Mouse (Mus musculus) kidney, postnatal 14 days (tissue): Measurements from ENCODE around the gene Tmem258.
A peak's percentile ranks its signal among the peaks of the same experiment; 100 is the strongest.
"Not testable (repeated sequence)": the region's sequence is repeated elsewhere in the genome, so short reads cannot be mapped to it uniquely, and the experiment has no call there.

ENCODE experiments used
- DNase-seq: peaks from one replicate; pipeline ENCODE4 v3.0.0; 2022; ENCODE audit warnings: mixed read lengths

Tmem258 gene

DNA sequence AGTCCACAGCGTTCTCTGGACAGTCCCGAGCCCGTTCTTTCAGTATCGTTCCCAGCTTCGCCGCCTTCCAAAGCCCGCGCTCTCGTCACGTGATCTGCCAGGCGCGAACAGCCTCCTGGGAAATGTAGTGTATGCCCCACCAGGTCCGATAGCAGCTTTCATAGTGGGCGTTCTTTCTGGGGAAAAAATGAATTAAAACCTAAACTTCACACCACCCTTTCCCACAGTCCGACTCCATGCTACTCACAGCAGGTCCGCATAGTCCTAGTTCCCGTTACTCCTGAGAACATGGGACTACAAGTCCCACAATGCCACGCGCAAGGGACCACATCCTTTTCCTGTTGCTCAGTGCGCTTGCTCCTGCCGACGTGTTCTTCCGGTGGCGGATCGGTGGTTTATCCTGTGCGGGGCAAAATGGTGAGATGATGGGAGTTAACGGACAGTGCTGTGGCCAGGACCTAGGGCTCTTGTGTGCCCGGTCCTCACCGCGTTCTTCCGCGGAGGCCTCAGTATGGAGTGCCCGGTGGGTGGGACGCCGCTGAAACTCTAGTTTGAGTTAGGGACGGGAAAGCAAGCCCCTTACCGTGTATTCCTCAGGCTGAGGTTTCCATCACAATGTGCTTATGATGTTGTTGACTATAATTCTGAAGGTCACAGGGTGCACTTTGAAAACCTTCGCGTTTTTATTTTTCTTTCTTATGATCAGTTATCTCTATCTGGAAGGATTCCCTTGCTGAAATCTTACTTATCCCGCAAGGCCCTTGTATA is at the start of gene Tmem258, which contains the start of gene Fen1:
Tmem258 (plus strand) TSS at position 167 of the 768 bp plus-strand sequence.
Fen1 (minus strand) TSS at position 322 of the 768 bp plus-strand sequence.
- DNase-seq, result peak; percentile 92

- DNase-seq, result no peak
Measured at GRCm38 (mm10) chr19:10157725-10158124, 46.1 kb upstream of the Tmem258 start.

DNA sequence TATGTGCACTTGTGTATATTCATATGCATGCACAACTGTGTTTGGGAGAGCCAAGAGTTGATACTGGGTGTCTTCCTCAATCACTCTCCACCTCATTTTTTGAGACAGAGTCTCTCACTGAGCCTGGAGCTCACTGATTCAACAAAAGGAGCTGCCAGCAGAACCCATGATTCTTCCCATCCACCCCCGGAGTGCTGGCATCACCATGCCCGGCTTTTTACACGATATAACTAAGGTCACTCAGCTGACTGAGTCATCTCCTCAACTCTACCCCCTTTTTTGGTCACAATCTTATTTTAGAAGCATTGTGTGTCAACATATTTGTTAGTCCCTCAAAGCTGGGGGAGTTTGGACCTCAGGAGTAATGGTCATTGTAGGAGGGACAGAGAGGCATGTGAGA is 39.9 kb upstream of the Tmem258 start:
- no peak for DNase-seq

- DNase-seq, result not testable (repeated sequence)
Measured at GRCm38 (mm10) chr19:10165928-10166327, 37.9 kb upstream of the Tmem258 start.

DNA sequence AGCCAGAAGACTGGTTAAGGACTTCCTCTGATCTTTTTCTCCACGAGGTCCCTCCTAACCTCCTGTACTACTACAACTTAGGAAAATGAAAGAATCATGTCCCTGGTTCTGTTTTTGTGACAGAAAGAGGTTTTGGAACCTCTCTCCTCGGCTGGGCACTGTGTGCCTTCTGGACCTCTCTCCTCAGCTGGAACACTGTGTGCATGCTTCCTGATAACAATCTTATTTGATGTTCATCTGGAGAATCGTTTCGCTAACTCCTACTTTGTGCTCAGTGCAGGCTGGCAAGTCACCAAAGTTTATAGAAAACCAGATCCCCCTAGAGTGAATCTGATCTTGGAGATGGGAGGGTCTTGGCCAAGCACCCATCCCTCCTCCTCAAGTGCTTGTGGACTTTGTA is 36.7 kb upstream of the Tmem258 start:
- DNase-seq, result no peak

DNA sequence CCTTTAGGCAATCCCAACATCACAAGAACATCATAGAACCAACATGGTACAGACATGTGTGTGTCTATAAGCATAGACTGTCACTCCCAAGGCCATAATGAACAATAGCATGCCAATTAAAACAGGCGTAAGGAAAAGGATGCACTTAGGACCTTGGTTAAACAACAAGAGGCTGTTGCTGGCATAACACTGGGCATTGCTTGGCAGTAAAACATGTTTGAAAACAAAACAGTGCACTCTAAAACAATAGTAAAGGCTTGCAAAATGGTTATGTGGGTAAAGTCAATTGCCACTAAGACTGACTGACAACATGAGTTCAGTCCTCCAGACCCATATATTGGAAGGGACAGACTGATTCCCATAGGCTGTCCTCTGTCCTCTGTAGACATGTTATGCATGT is 35.9 kb upstream of the Tmem258 start:
- DNase-seq, result no peak

GRCm38 (mm10) chr19:10168441-10168840 is 35.4 kb upstream of the Tmem258 start:
- no peak for DNase-seq

DNA sequence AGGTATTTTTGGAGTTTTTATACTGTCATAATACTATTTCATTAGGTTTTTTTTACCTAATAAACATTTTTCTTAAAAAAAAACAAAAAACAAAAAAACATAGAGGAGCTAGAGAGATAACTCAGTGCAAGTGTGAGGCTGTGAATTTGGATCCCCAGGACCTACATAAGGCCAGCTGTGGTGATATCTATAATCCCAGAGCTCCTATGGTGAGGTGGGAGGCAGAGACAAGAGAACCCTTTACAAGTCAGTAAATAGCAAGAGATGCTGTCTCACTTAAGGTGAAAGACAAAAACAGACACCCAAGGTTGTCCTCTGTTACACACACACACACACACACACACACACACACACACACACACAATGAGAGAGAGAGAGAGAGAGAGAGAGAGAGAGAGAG is 34.6 kb upstream of the Tmem258 start:
- DNase-seq, result no peak

DNA sequence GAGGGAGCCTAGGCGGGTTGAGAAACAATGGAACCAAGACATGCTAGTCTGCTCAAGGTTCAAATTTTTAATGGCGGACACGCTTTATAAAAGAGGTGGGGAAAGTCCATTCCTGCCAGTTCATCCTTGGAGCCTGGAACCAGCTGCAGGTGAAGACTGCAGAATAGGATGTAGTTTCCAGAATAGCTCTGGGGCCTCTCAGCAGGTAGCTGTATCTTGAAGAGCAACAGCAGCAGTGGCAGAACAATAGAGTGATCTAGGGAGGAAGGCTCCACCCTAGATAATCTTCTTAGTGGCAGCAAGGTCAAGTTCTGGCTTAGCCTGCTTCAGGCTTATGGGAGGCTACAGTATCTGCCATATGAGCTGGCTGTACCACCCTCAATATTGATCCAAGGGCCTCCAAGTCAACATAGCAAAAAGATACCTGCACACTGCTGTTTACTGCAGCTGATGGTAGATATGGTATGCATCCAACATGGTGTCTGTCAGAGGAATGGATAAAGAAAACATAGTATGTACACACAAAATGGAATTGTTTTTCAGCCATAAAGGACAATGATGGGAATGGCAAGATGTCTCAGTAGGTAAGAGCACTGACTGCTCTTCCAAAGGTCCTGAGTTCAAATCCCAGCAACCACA is 34.0 kb upstream of the Tmem258 start:
- not testable (repeated sequence) for DNase-seq

DNA sequence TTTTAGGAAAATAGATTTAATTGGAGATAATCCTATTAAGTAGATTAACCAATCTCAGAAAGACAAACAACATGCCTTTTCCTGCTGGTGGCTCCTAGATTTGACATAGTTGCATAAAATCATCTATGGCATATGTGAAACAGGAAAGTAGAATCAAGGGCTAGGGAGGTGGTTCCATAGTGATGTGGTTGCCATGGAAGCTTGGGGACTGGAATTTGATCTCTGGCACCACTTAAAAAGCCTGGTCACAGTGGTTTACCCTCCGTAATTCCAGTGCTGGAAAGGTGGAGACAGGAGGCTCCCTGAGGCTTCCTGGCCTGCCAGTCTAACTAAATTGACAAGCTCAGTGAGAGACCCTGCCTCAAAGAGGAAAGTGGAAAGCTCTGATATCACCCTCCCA is 33.3 kb upstream of the Tmem258 start:
- DNase-seq, result no peak

DNA sequence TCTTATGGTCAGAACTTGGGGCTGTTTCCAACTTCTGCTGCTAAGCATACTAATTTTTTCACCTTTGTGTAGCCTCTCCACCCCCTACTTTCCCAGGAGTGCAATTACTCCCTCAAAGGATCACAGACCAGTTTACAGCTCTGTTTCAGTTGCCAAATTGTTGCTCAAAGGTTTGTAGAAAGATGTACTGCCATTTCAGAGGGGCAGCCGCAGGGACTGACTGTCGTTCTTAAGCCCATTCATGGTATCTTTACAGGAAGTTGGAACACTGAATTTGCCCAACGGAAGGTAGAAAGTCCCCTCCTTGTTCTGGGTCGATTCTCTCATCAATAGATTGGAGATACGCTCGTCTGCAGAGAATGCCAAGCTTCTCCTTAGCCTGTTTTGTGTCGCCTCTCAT is 32.5 kb upstream of the Tmem258 start:
- DNase-seq, result no peak

- DNase-seq, result no peak
Measured at GRCm38 (mm10) chr19:10171846-10172245, 32.0 kb upstream of the Tmem258 start.

GRCm38 (mm10) chr19:10173116-10173718 is 30.6 kb upstream of the Tmem258 start:
- no peak for DNase-seq

- DNase-seq, result no peak
Measured at GRCm38 (mm10) chr19:10173844-10174539, 29.8 kb upstream of the Tmem258 start.

GRCm38 (mm10) chr19:10174956-10175355 is 28.9 kb upstream of the Tmem258 start:
- DNase-seq, result no peak

GRCm38 (mm10) chr19:10176477-10176876 is 27.3 kb upstream of the Tmem258 start:
- DNase-seq, result no peak

GRCm38 (mm10) chr19:10176941-10177372 is 26.9 kb upstream of the Tmem258 start:
- peak; percentile 35 for DNase-seq

DNA sequence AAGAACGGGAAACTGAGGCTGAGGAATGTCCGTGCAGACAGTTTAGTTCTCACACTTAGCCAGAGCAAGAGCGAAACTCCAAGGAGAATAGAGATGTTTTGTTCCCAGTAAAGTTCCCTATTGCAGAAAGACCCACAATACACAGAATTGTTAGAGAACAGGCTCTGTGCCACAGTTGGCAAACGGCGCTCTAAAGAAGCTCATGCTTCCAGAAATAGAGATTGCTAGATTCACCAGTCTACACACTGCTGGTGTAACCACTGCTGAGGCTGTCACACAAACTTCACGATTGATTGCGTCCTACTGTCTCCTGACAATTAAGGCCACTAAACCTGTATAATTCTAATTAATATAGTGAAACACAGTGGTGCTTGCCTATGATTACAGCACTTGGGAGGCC is 22.6 kb upstream of the Tmem258 start:
- no peak for DNase-seq

DNA sequence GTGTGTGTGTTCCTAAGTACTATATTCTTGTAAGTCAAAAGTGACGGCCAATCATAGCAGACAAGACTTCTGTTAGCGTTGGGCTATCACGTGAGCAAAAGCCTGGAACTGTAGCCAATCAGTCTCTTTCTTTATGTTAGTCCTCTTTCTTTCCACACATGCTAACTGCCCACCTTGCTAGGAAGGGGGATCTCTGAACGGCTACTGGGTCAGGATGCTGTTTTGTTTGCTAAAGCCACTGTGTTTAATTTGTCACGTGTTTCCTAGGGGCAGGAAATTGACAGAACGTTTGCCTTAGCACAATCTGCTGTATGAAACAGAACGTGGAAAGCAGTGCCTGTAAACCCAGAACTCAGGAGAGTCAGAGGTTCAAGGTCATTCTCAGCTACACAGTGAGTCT is 21.7 kb upstream of the Tmem258 start:
- DNase-seq, result no peak

- DNase-seq, result peak; percentile 96
Measured at GRCm38 (mm10) chr19:10182670-10183298, 21.0 kb upstream of the Tmem258 start, which contains the start of gene Fads1. TSS of gene Fads1 (plus strand) at chr19:10182888.

GRCm38 (mm10) chr19:10183299-10183983 is 20.4 kb upstream of the Tmem258 start:
- DNase-seq, result peak; percentile 75

GRCm38 (mm10) chr19:10184096-10184495 is 19.7 kb upstream of the Tmem258 start:
- peak; percentile 29 for DNase-seq
